Comparison of ENCODE assay signal across 7 mouse cellular contexts in genomic region chrX:150477854-150478780, GRCm38 (mm10). TPM values are rescaled to one million over a fixed set of nuclear protein-coding genes. Genes with fewer than 3 reads are reported as not detected.
DNase-seq lines count a peak whose midpoint lies in the region; ATAC-seq lines count a peak whose summit lies in the region.

No protein-coding gene starts in this region.

- peak; percentile 78 for DNase-seq in adrenal gland, postnatal 10 days
- peak; percentile 82 for DNase-seq in embryonic facial prominence, embryonic 10.5 days (ENCODE audit: low spot score)
- DNase-seq in heart, adult 11 months = peak; percentile 99
- peak; percentile 91 for DNase-seq in kidney, adult 18-20 months
- peak; percentile 84 for DNase-seq in limb, embryonic 11.5 days (ENCODE audit: low spot score)
- peak; percentile 93 for DNase-seq in midbrain, embryonic 14.5 days
- peak; percentile 65 to 75 for DNase-seq in spleen, adult 18-20 months

- 0 out of 2 replicates have a peak overlapping the region, but pooled peaks have one; percentile 22 for H3K4me2 ChIP-seq in limb, embryonic 11.5 days (ENCODE audit: low read depth, severe bottlenecking)
- peak overlapping the region; percentile 36 for H3K4me2 ChIP-seq in midbrain, embryonic 14.5 days (ENCODE audit: low read length)

- peak overlapping the region; percentile 59 for H3K4me3 ChIP-seq in embryonic facial prominence, embryonic 10.5 days
- H3K4me3 ChIP-seq in limb, embryonic 11.5 days (ENCODE audit: low read depth, low read length) = peak overlapping the region; percentile 44
- peak overlapping the region; percentile 44 for H3K4me3 ChIP-seq in midbrain, embryonic 14.5 days (replicated peaks; ENCODE audit: low read depth, low read length)

- H3K4me1 ChIP-seq in embryonic facial prominence, embryonic 10.5 days = no peaks in the 10 kb centered on the region
- no peaks in the 10 kb centered on the region for H3K4me1 ChIP-seq in limb, embryonic 11.5 days (ENCODE audit: control insufficient read depth, insufficient read depth, low read length)
- no peaks in the 10 kb centered on the region for H3K4me1 ChIP-seq in midbrain, embryonic 14.5 days (ENCODE audit: control insufficient read depth, insufficient read depth, low read length)

- 1% methylated on average over 34 of the region's 34 CpGs for WGBS in embryonic facial prominence, embryonic 10.5 days
- 1% methylated on average over 34 of the region's 34 CpGs for WGBS in limb, embryonic 11.5 days
- WGBS in midbrain, embryonic 14.5 days = 2% methylated on average over 34 of the region's 34 CpGs

- H3K27me3 ChIP-seq in embryonic facial prominence, embryonic 10.5 days (replicated peaks; ENCODE audit: low read depth, poor library complexity, severe bottlenecking) = no peaks in the 10 kb centered on the region
- H3K27me3 ChIP-seq in limb, embryonic 11.5 days (ENCODE audit: control insufficient read depth, insufficient read depth, low read length) = no peaks in the 10 kb centered on the region
- H3K27me3 ChIP-seq in midbrain, embryonic 14.5 days (ENCODE audit: control insufficient read depth, insufficient read depth, low read length) = no peaks in the 10 kb centered on the region

- H3K36me3 ChIP-seq in embryonic facial prominence, embryonic 10.5 days (replicated peaks) = no peaks in the 10 kb centered on the region
- no peaks in the 10 kb centered on the region for H3K36me3 ChIP-seq in limb, embryonic 11.5 days (ENCODE audit: control insufficient read depth, insufficient read depth, low read length)
- H3K36me3 ChIP-seq in midbrain, embryonic 14.5 days (ENCODE audit: control insufficient read depth, insufficient read depth, low read length) = no peaks in the 10 kb centered on the region

- ATAC-seq in limb, embryonic 11.5 days (ENCODE audit: insufficient number of reproducible peaks, low FRiP score, low TSS enrichment, low read depth) = peak; percentile 98
- ATAC-seq in midbrain, embryonic 14.5 days (ENCODE audit: low FRiP score, low TSS enrichment) = peak; percentile 98

- H3K9me3 ChIP-seq in embryonic facial prominence, embryonic 10.5 days = no peaks in the 10 kb centered on the region
- H3K9me3 ChIP-seq in limb, embryonic 11.5 days (ENCODE audit: control insufficient read depth, low read length) = no peaks in the 10 kb centered on the region
- no peaks in the 10 kb centered on the region for H3K9me3 ChIP-seq in midbrain, embryonic 14.5 days (ENCODE audit: control insufficient read depth, low read length)

- peak overlapping the region; percentile 55 for H3K9ac ChIP-seq in limb, embryonic 11.5 days (ENCODE audit: low read length)
- peak overlapping the region; percentile 38 for H3K9ac ChIP-seq in midbrain, embryonic 14.5 days (replicated peaks; ENCODE audit: low read length)

- peak overlapping the region; percentile 91 for H3K27ac ChIP-seq in embryonic facial prominence, embryonic 10.5 days (replicated peaks)
- peak overlapping the region; percentile 68 for H3K27ac ChIP-seq in limb, embryonic 11.5 days (replicated peaks; ENCODE audit: low read depth, low read length)
- peak overlapping the region; percentile 93 for H3K27ac ChIP-seq in midbrain, embryonic 14.5 days (replicated peaks; ENCODE audit: low read depth, low read length)

RNA-seq across cellular contexts. Expression of gene Tmem29, which starts 19.2 kb away (rescaled TPM):
- 10 to 100 TPM; 18.8 to 23.7 TPM for total RNA-seq in adrenal gland, postnatal 10 days (2021)
- 44.1 and 46.3 TPM in 2 replicates for polyA plus RNA-seq in embryonic facial prominence, embryonic 10.5 days (2016; fragmentation: Nextera tagmentation; extraction: Ambion mirVana)
- polyA plus RNA-seq in limb, embryonic 11.5 days (2014; fragmentation: Nextera tagmentation; extraction: Ambion mirVana) = 40.3 and 42.9 TPM in 2 replicates
- 75.1 and 82.5 TPM in 2 replicates for polyA plus RNA-seq in midbrain, embryonic 14.5 days (2014; fragmentation: Nextera tagmentation; extraction: Ambion mirVana)

Comparison
In these comparisons a context has a peak if more than half of its experiments do, and no peak if none do; other contexts are left out.
1. Peak in every context shown above with its lines: DNase-seq, ATAC-seq, H3K4me3 ChIP-seq and H3K27ac ChIP-seq.